Mouse (Mus musculus): ENCODE measurements around the gene Ldlrap1. TPM values are rescaled to one million over a fixed set of nuclear protein-coding genes. Genes with fewer than 3 reads are reported as not detected.

The Ldlrap1 gene
- polyA plus RNA-seq (2015; fragmentation: Nextera tagmentation; extraction: Ambion mirVana), result 21.7 and 23.1 TPM in 2 replicates

GRCm38 (mm10) chr4:134767426-134768225 is at the start of gene Ldlrap1:
TSS of gene Ldlrap1 (minus strand) at chr4:134768024.
- Histone ChIP-seq H3K27me3 (ENCODE audit: insufficient read depth, low read length) (no peaks in the 10 kb centered on the region), H3K9me3 (ENCODE audit: low read length) (no peaks in the 10 kb centered on the region), H3K4me1 (ENCODE audit: insufficient read depth, low read length) (peaks cover 37% of the 10 kb centered on the region), H3K9ac (replicated peaks; ENCODE audit: low read length) (peak within 1 kb of the TSS; percentile 82), H3K36me3 (ENCODE audit: insufficient read depth, low read length) (no peaks in the 10 kb centered on the region), H3K4me2 (replicated peaks; ENCODE audit: low read depth, low read length) (peak within 1 kb of the TSS; percentile 94), H3K27ac (ENCODE audit: low read length) (peak within 1 kb of the TSS; percentile 76), H3K4me3 (ENCODE audit: low read length) (peak within 1 kb of the TSS; percentile 76)
- WGBS, result under 1% methylated on average over 79 of the region's 80 CpGs
- peak; percentile 74 for ATAC-seq (ENCODE audit: low FRiP score, low TSS enrichment)

- no peak overlapping the region for H3K27ac ChIP-seq (ENCODE audit: low read length)
- no peaks in the 10 kb centered on the region for H3K27me3 ChIP-seq (ENCODE audit: insufficient read depth, low read length)
- H3K4me2 ChIP-seq (replicated peaks; ENCODE audit: low read depth, low read length), result no peak overlapping the region
- no peak overlapping the region for H3K9ac ChIP-seq (replicated peaks; ENCODE audit: low read length)
- H3K4me1 ChIP-seq (ENCODE audit: insufficient read depth, low read length), result no peaks in the 10 kb centered on the region
- H3K4me3 ChIP-seq (ENCODE audit: low read length), result no peak overlapping the region
- peaks cover 20% of the 10 kb centered on the region for H3K36me3 ChIP-seq (ENCODE audit: insufficient read depth, low read length)
- ATAC-seq (ENCODE audit: low FRiP score, low TSS enrichment), result no peak
- H3K9me3 ChIP-seq (ENCODE audit: low read length), result no peaks in the 10 kb centered on the region
- 86% methylated on average over 4 of the region's 4 CpGs for WGBS
Observed at GRCm38 (mm10) chr4:134814229-134814571, 46.4 kb upstream of the Ldlrap1 start.

GRCm38 (mm10) chr4:134813406-134814228 is 45.8 kb upstream of the Ldlrap1 start:
- H3K36me3 ChIP-seq (ENCODE audit: insufficient read depth, low read length), result peaks cover 25% of the 10 kb centered on the region
- H3K4me3 ChIP-seq (ENCODE audit: low read length), result no peak overlapping the region
- H3K27me3 ChIP-seq (ENCODE audit: insufficient read depth, low read length), result no peaks in the 10 kb centered on the region
- 91% methylated on average over 17 of the region's 17 CpGs for WGBS
- H3K27ac ChIP-seq (ENCODE audit: low read length), result no peak overlapping the region
- no peak overlapping the region for H3K9ac ChIP-seq (replicated peaks; ENCODE audit: low read length)
- no peak for ATAC-seq (ENCODE audit: low FRiP score, low TSS enrichment)
- H3K9me3 ChIP-seq (ENCODE audit: low read length), result no peaks in the 10 kb centered on the region
- no peaks in the 10 kb centered on the region for H3K4me1 ChIP-seq (ENCODE audit: insufficient read depth, low read length)
- no peak overlapping the region for H3K4me2 ChIP-seq (replicated peaks; ENCODE audit: low read depth, low read length)

GRCm38 (mm10) chr4:134804765-134805164 is 36.9 kb upstream of the Ldlrap1 start:
- no peak for ATAC-seq (ENCODE audit: low FRiP score, low TSS enrichment)
- Histone ChIP-seq H3K27ac (ENCODE audit: low read length) (no peak overlapping the region), H3K36me3 (ENCODE audit: insufficient read depth, low read length) (peaks cover 43% of the 10 kb centered on the region), H3K27me3 (ENCODE audit: insufficient read depth, low read length) (no peaks in the 10 kb centered on the region), H3K4me1 (ENCODE audit: insufficient read depth, low read length) (peaks cover 10% of the 10 kb centered on the region), H3K4me3 (ENCODE audit: low read length) (no peak overlapping the region), H3K9ac (replicated peaks; ENCODE audit: low read length) (no peak overlapping the region), H3K9me3 (ENCODE audit: low read length) (no peaks in the 10 kb centered on the region), H3K4me2 (replicated peaks; ENCODE audit: low read depth, low read length) (no peak overlapping the region)
- WGBS, result 68% methylated on average over 5 of the region's 5 CpGs

- Histone ChIP-seq H3K27me3 (ENCODE audit: insufficient read depth, low read length) (no peaks in the 10 kb centered on the region), H3K4me3 (ENCODE audit: low read length) (no peak overlapping the region), H3K27ac (ENCODE audit: low read length) (no peak overlapping the region), H3K4me1 (ENCODE audit: insufficient read depth, low read length) (peaks cover 10% of the 10 kb centered on the region), H3K9me3 (ENCODE audit: low read length) (no peaks in the 10 kb centered on the region), H3K4me2 (replicated peaks; ENCODE audit: low read depth, low read length) (no peak overlapping the region), H3K36me3 (ENCODE audit: insufficient read depth, low read length) (peaks cover 29% of the 10 kb centered on the region), H3K9ac (replicated peaks; ENCODE audit: low read length) (no peak overlapping the region)
- no peak for ATAC-seq (ENCODE audit: low FRiP score, low TSS enrichment)
- 92% methylated on average over 3 of the region's 3 CpGs for WGBS
Observed at GRCm38 (mm10) chr4:134802765-134803164, 34.9 kb upstream of the Ldlrap1 start.

GRCm38 (mm10) chr4:134802155-134802554 is 34.3 kb upstream of the Ldlrap1 start:
- peak overlapping the region; percentile 47; the same call in 1 of the 2 replicates for H3K27ac ChIP-seq (ENCODE audit: low read length)
- no peak overlapping the region for H3K9ac ChIP-seq (replicated peaks; ENCODE audit: low read length)
- ATAC-seq (ENCODE audit: low FRiP score, low TSS enrichment), result no peak
- H3K9me3 ChIP-seq (ENCODE audit: low read length), result no peaks in the 10 kb centered on the region
- no peak overlapping the region for H3K4me3 ChIP-seq (ENCODE audit: low read length)
- peaks cover 10% of the 10 kb centered on the region for H3K4me1 ChIP-seq (ENCODE audit: insufficient read depth, low read length)
- no peak overlapping the region for H3K4me2 ChIP-seq (replicated peaks; ENCODE audit: low read depth, low read length)
- H3K27me3 ChIP-seq (ENCODE audit: insufficient read depth, low read length), result no peaks in the 10 kb centered on the region
- 62% methylated on average over 10 of the region's 10 CpGs for WGBS
- H3K36me3 ChIP-seq (ENCODE audit: insufficient read depth, low read length), result peaks cover 29% of the 10 kb centered on the region

GRCm38 (mm10) chr4:134800693-134801092 is 32.9 kb upstream of the Ldlrap1 start:
- no peaks in the 10 kb centered on the region for H3K27me3 ChIP-seq (ENCODE audit: insufficient read depth, low read length)
- H3K27ac ChIP-seq (ENCODE audit: low read length), result no peak overlapping the region
- H3K4me2 ChIP-seq (replicated peaks; ENCODE audit: low read depth, low read length), result no peak overlapping the region
- ATAC-seq (ENCODE audit: low FRiP score, low TSS enrichment), result no peak
- H3K4me1 ChIP-seq (ENCODE audit: insufficient read depth, low read length), result peaks cover 19% of the 10 kb centered on the region
- H3K4me3 ChIP-seq (ENCODE audit: low read length), result no peak overlapping the region
- H3K9ac ChIP-seq (replicated peaks; ENCODE audit: low read length), result no peak overlapping the region
- H3K36me3 ChIP-seq (ENCODE audit: insufficient read depth, low read length), result peaks cover 18% of the 10 kb centered on the region
- no peaks in the 10 kb centered on the region for H3K9me3 ChIP-seq (ENCODE audit: low read length)
- WGBS, result 69% methylated on average over 10 of the region's 10 CpGs

GRCm38 (mm10) chr4:134800098-134800497 is 32.3 kb upstream of the Ldlrap1 start:
- Histone ChIP-seq H3K27ac (ENCODE audit: low read length) (no peak overlapping the region), H3K4me3 (ENCODE audit: low read length) (no peak overlapping the region), H3K9me3 (ENCODE audit: low read length) (no peaks in the 10 kb centered on the region), H3K9ac (replicated peaks; ENCODE audit: low read length) (no peak overlapping the region), H3K27me3 (ENCODE audit: insufficient read depth, low read length) (no peaks in the 10 kb centered on the region), H3K36me3 (ENCODE audit: insufficient read depth, low read length) (peaks cover 12% of the 10 kb centered on the region), H3K4me2 (replicated peaks; ENCODE audit: low read depth, low read length) (no peak overlapping the region), H3K4me1 (ENCODE audit: insufficient read depth, low read length) (peaks cover 19% of the 10 kb centered on the region)
- 65% methylated on average over 8 of the region's 8 CpGs for WGBS
- ATAC-seq (ENCODE audit: low FRiP score, low TSS enrichment), result no peak

GRCm38 (mm10) chr4:134799272-134799671 is 31.4 kb upstream of the Ldlrap1 start:
- no peaks in the 10 kb centered on the region for H3K9me3 ChIP-seq (ENCODE audit: low read length)
- no peak overlapping the region for H3K9ac ChIP-seq (replicated peaks; ENCODE audit: low read length)
- ATAC-seq (ENCODE audit: low FRiP score, low TSS enrichment), result peak; percentile 47; the same call in 1 of the 2 replicates
- no peak overlapping the region for H3K4me2 ChIP-seq (replicated peaks; ENCODE audit: low read depth, low read length)
- peaks cover 19% of the 10 kb centered on the region for H3K4me1 ChIP-seq (ENCODE audit: insufficient read depth, low read length)
- WGBS, result 13% methylated on average over 4 of the region's 4 CpGs
- H3K4me3 ChIP-seq (ENCODE audit: low read length), result no peak overlapping the region
- no peak overlapping the region for H3K27ac ChIP-seq (ENCODE audit: low read length)
- peaks cover 8% of the 10 kb centered on the region for H3K36me3 ChIP-seq (ENCODE audit: insufficient read depth, low read length)
- no peaks in the 10 kb centered on the region for H3K27me3 ChIP-seq (ENCODE audit: insufficient read depth, low read length)

- Histone ChIP-seq H3K27ac (ENCODE audit: low read length) (no peak overlapping the region), H3K4me1 (ENCODE audit: insufficient read depth, low read length) (peaks cover 19% of the 10 kb centered on the region), H3K4me2 (replicated peaks; ENCODE audit: low read depth, low read length) (no peak overlapping the region), H3K4me3 (ENCODE audit: low read length) (no peak overlapping the region), H3K36me3 (ENCODE audit: insufficient read depth, low read length) (peaks cover 5% of the 10 kb centered on the region), H3K9ac (replicated peaks; ENCODE audit: low read length) (no peak overlapping the region), H3K27me3 (ENCODE audit: insufficient read depth, low read length) (no peaks in the 10 kb centered on the region), H3K9me3 (ENCODE audit: low read length) (no peaks in the 10 kb centered on the region)
- 31% methylated on average over 3 of the region's 3 CpGs for WGBS
- no peak for ATAC-seq (ENCODE audit: low FRiP score, low TSS enrichment)
Observed at GRCm38 (mm10) chr4:134798861-134799260, 31.0 kb upstream of the Ldlrap1 start.

Data from kidney, embryonic 16.5 days (tissue).